ENCODE assay signal across 9 mouse cellular contexts in the genomic region with DNA sequence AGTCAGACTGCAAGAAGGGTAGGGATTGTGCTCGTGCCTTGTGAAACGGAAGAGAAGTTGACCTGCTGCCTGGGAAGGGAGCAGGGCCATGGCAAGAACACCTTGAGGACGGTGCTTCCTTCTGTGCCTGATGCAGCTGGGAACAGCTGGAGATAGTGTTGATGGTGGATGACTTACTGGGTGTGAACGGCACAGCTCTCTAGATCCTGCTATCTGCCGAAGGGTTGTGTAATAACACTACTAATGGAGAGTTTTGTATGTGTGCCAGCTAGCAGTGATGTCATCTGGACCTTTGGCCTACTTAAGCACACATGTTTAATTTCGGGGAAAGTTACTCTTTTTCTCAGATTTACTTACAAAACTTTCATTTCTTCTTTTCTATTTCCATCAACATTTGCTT. TPM values are rescaled to one million over a fixed set of nuclear protein-coding genes. Genes with fewer than 3 reads are reported as not detected.
DNase-seq lines count a peak whose midpoint lies in the region; ATAC-seq and TF ChIP-seq lines count a peak whose summit lies in the region.
"Had no signal": no experiment of that assay in that cellular context is flagged by ENCODE, and none has a peak within 500 bp of the region (broad histone marks: within the 10 kb centered on the region; RNA-seq: fewer than 3 reads in every experiment).

No protein-coding gene starts in this region.

- 30% methylated on average over 6 of the region's 6 CpGs for WGBS in stomach, embryonic 14.5 days
- 70% methylated on average over 6 of the region's 6 CpGs for WGBS in limb, embryonic 10.5 days

- no peak overlapping the region for H3K9ac ChIP-seq in stomach, embryonic 14.5 days (replicated peaks; ENCODE audit: low read depth, low read length)
- H3K9ac ChIP-seq: embryonic facial prominence, embryonic 15.5 days had no signal

- H3K27me3 ChIP-seq in testis, adult 2 months (ENCODE audit: control insufficient read depth, insufficient read depth, low read length), result no peaks in the 10 kb centered on the region
- H3K27me3 ChIP-seq in stomach, embryonic 14.5 days (ENCODE audit: control insufficient read depth, insufficient read depth, low read length), result no peaks in the 10 kb centered on the region
- no peaks in the 10 kb centered on the region for H3K27me3 ChIP-seq in limb, embryonic 10.5 days (ENCODE audit: low read depth, poor library complexity, severe bottlenecking)
- H3K27me3 ChIP-seq: embryonic facial prominence, embryonic 15.5 days had no signal

- DNase-seq in testis, postnatal 14 days (ENCODE audit: low spot score), result no peak
- DNase-seq in kidney, postnatal 36 days, result peak; percentile 70
- no peak for DNase-seq in cerebellum, adult 18-20 months
- no peak for DNase-seq in limb, embryonic 10.5 days (ENCODE audit: low spot score)
- DNase-seq in cerebellum, adult 8-10 months, result no peak

- no peak for TF ChIP-seq POLR2A in testis, adult 2 months (IDR thresholded peaks at IDR 0.05; ENCODE audit: control insufficient read depth, low read depth, low read length)

- H3K9me3 ChIP-seq in stomach, embryonic 14.5 days (ENCODE audit: control insufficient read depth, low read depth, low read length), result no peaks in the 10 kb centered on the region
- H3K9me3 ChIP-seq in limb, embryonic 10.5 days (replicated peaks), result no peaks in the 10 kb centered on the region
- H3K9me3 ChIP-seq: embryonic facial prominence, embryonic 15.5 days had no signal

- ATAC-seq in granulocyte monocyte progenitor cell, adult 5-6 weeks (replicated peaks; ENCODE audit: poor library complexity, severe bottlenecking), result peak; percentile 32
- no peak for ATAC-seq in stomach, embryonic 14.5 days (ENCODE audit: insufficient number of reproducible peaks, insufficient read depth, low FRiP score, low read depth)

- H3K36me3 ChIP-seq in testis, adult 2 months (ENCODE audit: control insufficient read depth, insufficient read depth, low read length), result no peaks in the 10 kb centered on the region
- H3K36me3 ChIP-seq in stomach, embryonic 14.5 days (ENCODE audit: control insufficient read depth, insufficient read depth, low read length), result no peaks in the 10 kb centered on the region
- H3K36me3 ChIP-seq in limb, embryonic 10.5 days, result no peaks in the 10 kb centered on the region
- H3K36me3 ChIP-seq: embryonic facial prominence, embryonic 15.5 days had no signal

- H3K4me3 ChIP-seq in testis, adult 2 months (ENCODE audit: control insufficient read depth, low read depth, low read length), result no peak overlapping the region
- no peak overlapping the region for H3K4me3 ChIP-seq in stomach, embryonic 14.5 days (ENCODE audit: low read depth, low read length)
- no peak overlapping the region for H3K4me3 ChIP-seq in limb, embryonic 10.5 days
- H3K4me3 ChIP-seq: embryonic facial prominence, embryonic 15.5 days had no signal

- no peak overlapping the region for H3K4me2 ChIP-seq in stomach, embryonic 14.5 days (replicated peaks; ENCODE audit: low read depth, low read length)
- H3K4me2 ChIP-seq: embryonic facial prominence, embryonic 15.5 days had no signal

- H3K4me1 ChIP-seq in testis, adult 2 months (ENCODE audit: control insufficient read depth, insufficient read depth, low read length), result no peaks in the 10 kb centered on the region; the same call in none of the 2 replicates
- peaks cover 7% of the 10 kb centered on the region; the same call in 1 of the 2 replicates for H3K4me1 ChIP-seq in stomach, embryonic 14.5 days (ENCODE audit: control insufficient read depth, insufficient read depth, low read length)
- H3K4me1 ChIP-seq in limb, embryonic 10.5 days, result peaks cover 3% of the 10 kb centered on the region; the same call in 1 of the 2 replicates

- no peak for TF ChIP-seq CTCF in testis, adult 2 months (IDR thresholded peaks at IDR 0.05; ENCODE audit: control insufficient read depth, insufficient read depth, insufficient replicate concordance, low read depth, low read length)

- H3K27ac ChIP-seq in testis, adult 2 months (ENCODE audit: control insufficient read depth, insufficient read depth, low read depth, low read length), result peak overlapping the region; percentile 63
- H3K27ac ChIP-seq in stomach, embryonic 14.5 days (ENCODE audit: low read length), result peak overlapping the region; percentile 55; the same call in 1 of the 2 replicates
- H3K27ac ChIP-seq in limb, embryonic 10.5 days, result no peak overlapping the region
- H3K27ac ChIP-seq: embryonic facial prominence, embryonic 15.5 days had no signal

RNA-seq across cellular contexts. Expression of gene Sdccag8, which starts 4.3 kb away (rescaled TPM):
- polyA plus RNA-seq in testis, adult 2 months (2012; rRNA removed), result 14.3 and 17.4 TPM in 2 replicates
- 10.5 and 15.8 TPM in 2 replicates for total RNA-seq in granulocyte monocyte progenitor cell, adult 5-6 weeks (2014; fragmentation: Nextera tagmentation)
- total RNA-seq in granulocyte monocyte progenitor cell, adult 5-6 weeks (2017), result 20.6 and 23.4 TPM in 2 replicates
- polyA plus RNA-seq in stomach, embryonic 14.5 days (2014; fragmentation: Nextera tagmentation; extraction: Ambion mirVana), result 15.6 and 17.6 TPM in 2 replicates
- polyA plus RNA-seq in limb, embryonic 10.5 days (2016; fragmentation: Nextera tagmentation; extraction: Ambion mirVana), result 11.4 and 11.6 TPM in 2 replicates

RNA-seq across cellular contexts. Expression of gene Cep170, which starts 4.9 kb away (rescaled TPM):
- 57.7 and 62.2 TPM in 2 replicates for polyA plus RNA-seq in testis, adult 2 months (2012; rRNA removed)
- 39.6 and 41.9 TPM in 2 replicates for total RNA-seq in granulocyte monocyte progenitor cell, adult 5-6 weeks (2014; fragmentation: Nextera tagmentation)
- total RNA-seq in granulocyte monocyte progenitor cell, adult 5-6 weeks (2017), result 33.1 and 40.9 TPM in 2 replicates
- polyA plus RNA-seq in stomach, embryonic 14.5 days (2014; fragmentation: Nextera tagmentation; extraction: Ambion mirVana), result 34.8 and 37.6 TPM in 2 replicates
- 22.7 and 31.0 TPM in 2 replicates for polyA plus RNA-seq in limb, embryonic 10.5 days (2016; fragmentation: Nextera tagmentation; extraction: Ambion mirVana)

Comparison
In these comparisons a context has a peak if more than half of its experiments do, and no peak if none do; other contexts are left out.
1. DNase-seq: peak in kidney, postnatal 36 days (2 of 2); none in testis, postnatal 14 days (single experiment), cerebellum, adult 18-20 months (0 of 2), limb, embryonic 10.5 days (single experiment) and cerebellum, adult 8-10 months (single experiment).